Comparison of ENCODE assay signal across 8 mouse cellular contexts in the genomic region with DNA sequence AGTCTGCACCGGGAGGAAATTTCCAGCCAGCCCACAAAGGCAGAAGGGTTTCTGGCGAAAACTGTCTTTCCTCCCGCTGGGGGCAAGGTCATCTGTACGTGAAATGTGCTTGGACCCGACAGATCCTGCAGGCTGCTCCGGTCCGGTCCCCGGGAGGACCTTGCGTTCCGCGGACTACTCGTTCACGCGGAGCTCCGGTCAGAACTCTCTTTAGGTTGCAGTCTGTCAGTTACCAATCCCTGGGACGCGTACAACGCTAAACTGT. TPM values are rescaled to one million over a fixed set of nuclear protein-coding genes. Genes with fewer than 3 reads are reported as not detected.
DNase-seq lines count a peak whose midpoint lies in the region; ATAC-seq and TF ChIP-seq lines count a peak whose summit lies in the region.

No protein-coding gene starts in this region.

- no peak for ATAC-seq in erythroblast, adult 5-6 weeks (replicated peaks; ENCODE audit: low FRiP score, poor library complexity, severe bottlenecking)
- ATAC-seq in liver, embryonic 11.5 days (replicated peaks; ENCODE audit: low FRiP score) = no peak
- ATAC-seq in stomach, postnatal 0 days (ENCODE audit: low FRiP score, low TSS enrichment) = no peak

- TF ChIP-seq EP300 in stomach, postnatal 0 days (optimal IDR thresholded peaks at IDR 0.05) = no peak

- no peak for TF ChIP-seq POLR2A in thymus, adult 2 months (IDR thresholded peaks at IDR 0.05; ENCODE audit: control insufficient read depth, extremely low read depth, insufficient read depth, low read length, poor library complexity)

- H3K27ac ChIP-seq in thymus, adult 2 months (ENCODE audit: control insufficient read depth, insufficient read depth, low read length) = peak overlapping the region; percentile 98
- H3K27ac ChIP-seq in liver, embryonic 11.5 days (ENCODE audit: low read depth, low read length) = peak overlapping the region; percentile 95
- peak overlapping the region; percentile 99 for H3K27ac ChIP-seq in stomach, postnatal 0 days (replicated peaks)

- DNase-seq in thymus, adult 2 months = no peak
- no peak for DNase-seq in thymus, postnatal 0 days (ENCODE audit: low spot score)
- DNase-seq in liver, embryonic 11.5 days (ENCODE audit: low spot score) = no peak
- DNase-seq in stomach, postnatal 0 days (ENCODE audit: low spot score) = no peak
- no peak for DNase-seq in spleen, adult 12 weeks (ENCODE audit: low spot score)
- DNase-seq in left cerebral cortex, postnatal 10 days (ENCODE audit: extremely low spot score in 1 of 2, low spot score in 2 of 2) = no peak

- WGBS in thymus, adult 2 months = under 1% methylated on average over 18 of the region's 18 CpGs
- under 1% methylated on average over 18 of the region's 18 CpGs for WGBS in liver, embryonic 11.5 days
- under 1% methylated on average over 18 of the region's 18 CpGs for WGBS in stomach, postnatal 0 days

- intact Hi-C loops in left cerebral cortex, postnatal 10 days (cut with DNase I) = loop anchor here (10.0 kb wide), 1 partner anchor 315 kb away; a partner anchor contains a TSS

- peaks cover 75% of the 10 kb centered on the region for H3K4me1 ChIP-seq in erythroblast, embryonic 14.5 days (ENCODE audit: control insufficient read depth)
- H3K4me1 ChIP-seq in thymus, adult 2 months (replicated peaks; ENCODE audit: control insufficient read depth, insufficient read depth, low read length) = peaks cover 41% of the 10 kb centered on the region
- H3K4me1 ChIP-seq in liver, embryonic 11.5 days (replicated peaks; ENCODE audit: control insufficient read depth, insufficient read depth, low read length) = peaks cover 43% of the 10 kb centered on the region
- peaks cover 21% of the 10 kb centered on the region for H3K4me1 ChIP-seq in stomach, postnatal 0 days (replicated peaks; ENCODE audit: control insufficient read depth, insufficient read depth)

- H3K36me3 ChIP-seq in erythroblast, embryonic 14.5 days (ENCODE audit: control insufficient read depth) = peaks cover 25% of the 10 kb centered on the region
- peaks cover 29% of the 10 kb centered on the region for H3K36me3 ChIP-seq in thymus, adult 2 months (ENCODE audit: control insufficient read depth, insufficient read depth, low read length)
- peaks cover 22% of the 10 kb centered on the region for H3K36me3 ChIP-seq in liver, embryonic 11.5 days (ENCODE audit: control insufficient read depth, insufficient read depth, low read length)
- peaks cover 25% of the 10 kb centered on the region for H3K36me3 ChIP-seq in stomach, postnatal 0 days (ENCODE audit: control insufficient read depth, insufficient read depth, low read length)

- no peaks in the 10 kb centered on the region for H3K27me3 ChIP-seq in erythroblast, embryonic 14.5 days (ENCODE audit: control insufficient read depth)
- no peaks in the 10 kb centered on the region for H3K27me3 ChIP-seq in thymus, adult 2 months (ENCODE audit: control insufficient read depth, insufficient read depth, low read length)
- no peaks in the 10 kb centered on the region for H3K27me3 ChIP-seq in liver, embryonic 11.5 days (replicated peaks; ENCODE audit: control insufficient read depth, insufficient read depth, low read length)
- H3K27me3 ChIP-seq in stomach, postnatal 0 days (ENCODE audit: control insufficient read depth, insufficient read depth, low read length) = no peaks in the 10 kb centered on the region

- no peak for TF ChIP-seq CTCF in thymus, adult 2 months (IDR thresholded peaks at IDR 0.05; ENCODE audit: borderline replicate concordance, control insufficient read depth, extremely low read depth, insufficient read depth, low read length, poor library complexity)
- no peak for TF ChIP-seq CTCF in stomach, postnatal 0 days (IDR thresholded peaks at IDR 0.05; ENCODE audit: low read depth)

- H3K9ac ChIP-seq in liver, embryonic 11.5 days (ENCODE audit: low read depth, low read length) = peak overlapping the region; percentile 74
- H3K9ac ChIP-seq in stomach, postnatal 0 days (ENCODE audit: low read length) = peak overlapping the region; percentile 84

- no peaks in the 10 kb centered on the region for H3K9me3 ChIP-seq in erythroblast, embryonic 14.5 days (ENCODE audit: control insufficient read depth, low read length)
- no peaks in the 10 kb centered on the region for H3K9me3 ChIP-seq in liver, embryonic 11.5 days (ENCODE audit: control insufficient read depth, low read length)
- no peaks in the 10 kb centered on the region for H3K9me3 ChIP-seq in stomach, postnatal 0 days (ENCODE audit: control insufficient read depth, low read length)

- H3K4me2 ChIP-seq in liver, embryonic 11.5 days = peak overlapping the region; percentile 97
- peak overlapping the region; percentile 95 for H3K4me2 ChIP-seq in stomach, postnatal 0 days (replicated peaks; ENCODE audit: low read depth)

- peak overlapping the region; percentile 92 for H3K4me3 ChIP-seq in erythroblast, embryonic 14.5 days (replicated peaks)
- H3K4me3 ChIP-seq in thymus, adult 2 months (ENCODE audit: control insufficient read depth, insufficient read depth, low read length) = peak overlapping the region; percentile 90
- H3K4me3 ChIP-seq in liver, embryonic 11.5 days (ENCODE audit: low read depth, low read length) = peak overlapping the region; percentile 85
- peak overlapping the region; percentile 73 for H3K4me3 ChIP-seq in stomach, postnatal 0 days (ENCODE audit: low read depth, low read length)

RNA-seq across cellular contexts. Expression of a gene that starts 3.5 kb away (rescaled TPM):
- 0.51 and 0.65 TPM in 2 replicates for polyA plus RNA-seq in erythroblast, embryonic 14.5 days (2012)
- 5.8 and 8.2 TPM in 2 replicates for total RNA-seq in erythroblast, adult 5-6 weeks (2015; ENCODE audit: low replicate concordance)
- total RNA-seq in erythroblast, adult 5-6 weeks (2017; ENCODE audit: low replicate concordance) = 0.84 and 1.5 TPM in 2 replicates
- 61.0 and 77.3 TPM in 2 replicates for polyA plus RNA-seq in thymus, adult 2 months (2012; rRNA removed)
- polyA plus RNA-seq in thymus, postnatal 0 days (2015; fragmentation: Nextera tagmentation; extraction: Ambion mirVana) = 31.5 and 45.6 TPM in 2 replicates
- 15.4 and 17.4 TPM in 2 replicates for polyA plus RNA-seq in liver, embryonic 11.5 days (2014; fragmentation: Nextera tagmentation; extraction: Ambion mirVana)
- polyA plus RNA-seq in stomach, postnatal 0 days (2015; fragmentation: Nextera tagmentation; extraction: Ambion mirVana) = 12.9 and 13.1 TPM in 2 replicates
- total RNA-seq in left cerebral cortex, postnatal 10 days (2021) = 10 to 100 TPM; 42.7 to 43.9 TPM

RNA-seq across cellular contexts. Expression of a gene that starts 11.9 kb away (rescaled TPM):
- polyA plus RNA-seq in erythroblast, embryonic 14.5 days (2012) = 0.08 TPM in 1 of 2 replicates, not detected in the other
- total RNA-seq in erythroblast, adult 5-6 weeks (2015; ENCODE audit: low replicate concordance) = not detected in 2 replicates
- not detected in 2 replicates for total RNA-seq in erythroblast, adult 5-6 weeks (2017; ENCODE audit: low replicate concordance)
- polyA plus RNA-seq in thymus, adult 2 months (2012; rRNA removed) = 7.3 and 9.3 TPM in 2 replicates
- 10.4 and 12.9 TPM in 2 replicates for polyA plus RNA-seq in thymus, postnatal 0 days (2015; fragmentation: Nextera tagmentation; extraction: Ambion mirVana)
- polyA plus RNA-seq in liver, embryonic 11.5 days (2014; fragmentation: Nextera tagmentation; extraction: Ambion mirVana) = 20.4 and 26.2 TPM in 2 replicates
- polyA plus RNA-seq in stomach, postnatal 0 days (2015; fragmentation: Nextera tagmentation; extraction: Ambion mirVana) = 14.9 and 17.8 TPM in 2 replicates
- total RNA-seq in left cerebral cortex, postnatal 10 days (2021) = 1 to 10 TPM; 2.8 to 3.0 TPM

RNA-seq across cellular contexts. Expression of a gene that starts 14.5 kb away (rescaled TPM):
- polyA plus RNA-seq in erythroblast, embryonic 14.5 days (2012) = 0.12 and 0.40 TPM in 2 replicates
- total RNA-seq in erythroblast, adult 5-6 weeks (2015; ENCODE audit: low replicate concordance) = 12.5 and 16.1 TPM in 2 replicates
- 23.5 and 31.4 TPM in 2 replicates for total RNA-seq in erythroblast, adult 5-6 weeks (2017; ENCODE audit: low replicate concordance)
- polyA plus RNA-seq in thymus, adult 2 months (2012; rRNA removed) = 37.2 and 41.5 TPM in 2 replicates
- 25.9 and 28.3 TPM in 2 replicates for polyA plus RNA-seq in thymus, postnatal 0 days (2015; fragmentation: Nextera tagmentation; extraction: Ambion mirVana)
- polyA plus RNA-seq in liver, embryonic 11.5 days (2014; fragmentation: Nextera tagmentation; extraction: Ambion mirVana) = 19.7 and 19.9 TPM in 2 replicates
- polyA plus RNA-seq in stomach, postnatal 0 days (2015; fragmentation: Nextera tagmentation; extraction: Ambion mirVana) = 9.1 and 9.5 TPM in 2 replicates
- 10 to 100 TPM; 37.9 to 39.8 TPM for total RNA-seq in left cerebral cortex, postnatal 10 days (2021)

RNA-seq across cellular contexts. Expression of a gene that starts 14.7 kb away (rescaled TPM):
- polyA plus RNA-seq in erythroblast, embryonic 14.5 days (2012) = 17.5 and 24.2 TPM in 2 replicates
- total RNA-seq in erythroblast, adult 5-6 weeks (2015; ENCODE audit: low replicate concordance) = 25.6 and 30.3 TPM in 2 replicates
- 18.5 and 25.2 TPM in 2 replicates for total RNA-seq in erythroblast, adult 5-6 weeks (2017; ENCODE audit: low replicate concordance)
- polyA plus RNA-seq in thymus, adult 2 months (2012; rRNA removed) = 139 and 170 TPM in 2 replicates
- 194 and 211 TPM in 2 replicates for polyA plus RNA-seq in thymus, postnatal 0 days (2015; fragmentation: Nextera tagmentation; extraction: Ambion mirVana)
- 151 and 178 TPM in 2 replicates for polyA plus RNA-seq in liver, embryonic 11.5 days (2014; fragmentation: Nextera tagmentation; extraction: Ambion mirVana)
- 153 and 170 TPM in 2 replicates for polyA plus RNA-seq in stomach, postnatal 0 days (2015; fragmentation: Nextera tagmentation; extraction: Ambion mirVana)
- total RNA-seq in left cerebral cortex, postnatal 10 days (2021) = 10 to 100 TPM; 84.2 to 85.7 TPM

RNA-seq across cellular contexts. Expression of a gene that starts 40.8 kb away (rescaled TPM):
- polyA plus RNA-seq in erythroblast, embryonic 14.5 days (2012) = 1.1 and 1.8 TPM in 2 replicates
- 7.9 and 9.8 TPM in 2 replicates for total RNA-seq in erythroblast, adult 5-6 weeks (2015; ENCODE audit: low replicate concordance)
- 16.8 and 18.5 TPM in 2 replicates for total RNA-seq in erythroblast, adult 5-6 weeks (2017; ENCODE audit: low replicate concordance)
- polyA plus RNA-seq in thymus, adult 2 months (2012; rRNA removed) = 278 and 280 TPM in 2 replicates
- 10.7 and 13.2 TPM in 2 replicates for polyA plus RNA-seq in thymus, postnatal 0 days (2015; fragmentation: Nextera tagmentation; extraction: Ambion mirVana)
- polyA plus RNA-seq in liver, embryonic 11.5 days (2014; fragmentation: Nextera tagmentation; extraction: Ambion mirVana) = 13.8 and 17.1 TPM in 2 replicates
- polyA plus RNA-seq in stomach, postnatal 0 days (2015; fragmentation: Nextera tagmentation; extraction: Ambion mirVana) = 18.4 and 18.9 TPM in 2 replicates
- total RNA-seq in left cerebral cortex, postnatal 10 days (2021) = 100 to 1,000 TPM; 525 to 527 TPM
